Mouse (Mus musculus): ENCODE measurements at regions not wholly inside any gene's neighbourhood (a gene's known extent, or its start where the extent isn't known, plus 50 kb on each side); places are given as distances from the start of the nearest gene placed in this dataset.

GRCm38 (mm10) chr8:53338006-53338405 is 173.5 kb upstream of the Aga start:
- H3K9ac ChIP-seq (ENCODE audit: low read depth, low read length) = no peak overlapping the region
- no peak overlapping the region for H3K4me3 ChIP-seq (ENCODE audit: low read length)
- H3K4me2 ChIP-seq (ENCODE audit: low read length) = no peak overlapping the region
- no peaks in the 10 kb centered on the region for H3K27me3 ChIP-seq (replicated peaks; ENCODE audit: control insufficient read depth, insufficient read depth, low read length)
- no peak for ATAC-seq
- WGBS = 93% methylated on average over 2 of the region's 2 CpGs
- H3K27ac ChIP-seq (ENCODE audit: low read depth, low read length) = no peak overlapping the region
- no peaks in the 10 kb centered on the region for H3K4me1 ChIP-seq (ENCODE audit: control insufficient read depth, insufficient read depth, low read depth, low read length)
- H3K9me3 ChIP-seq (ENCODE audit: control insufficient read depth, low read length) = peaks cover 3% of the 10 kb centered on the region; the same call in 1 of the 2 replicates
- H3K36me3 ChIP-seq (ENCODE audit: control insufficient read depth, insufficient read depth, low read length) = no peaks in the 10 kb centered on the region

GRCm38 (mm10) chr8:53368640-53369039 is 142.9 kb upstream of the Aga start:
- H3K4me2 ChIP-seq (ENCODE audit: low read length) = no peak overlapping the region
- H3K9ac ChIP-seq (ENCODE audit: low read depth, low read length) = no peak overlapping the region
- H3K4me1 ChIP-seq (ENCODE audit: control insufficient read depth, insufficient read depth, low read depth, low read length) = no peaks in the 10 kb centered on the region
- no peak overlapping the region for H3K27ac ChIP-seq (ENCODE audit: low read depth, low read length)
- H3K36me3 ChIP-seq (ENCODE audit: control insufficient read depth, insufficient read depth, low read length) = no peaks in the 10 kb centered on the region
- H3K27me3 ChIP-seq (replicated peaks; ENCODE audit: control insufficient read depth, insufficient read depth, low read length) = no peaks in the 10 kb centered on the region
- no peaks in the 10 kb centered on the region for H3K9me3 ChIP-seq (ENCODE audit: control insufficient read depth, low read length)
- WGBS = 61% methylated on average over 2 of the region's 2 CpGs
- no peak overlapping the region for H3K4me3 ChIP-seq (ENCODE audit: low read length)
- ATAC-seq = 0 out of 2 replicates have a peak, but pooled peaks have one; percentile 37

GRCm38 (mm10) chr8:53373401-53373800 is 138.1 kb upstream of the Aga start:
- Histone ChIP-seq H3K27me3 (replicated peaks; ENCODE audit: control insufficient read depth, insufficient read depth, low read length) (no peaks in the 10 kb centered on the region), H3K4me3 (ENCODE audit: low read length) (no peak overlapping the region), H3K4me2 (ENCODE audit: low read length) (no peak overlapping the region), H3K27ac (ENCODE audit: low read depth, low read length) (no peak overlapping the region), H3K4me1 (ENCODE audit: control insufficient read depth, insufficient read depth, low read depth, low read length) (no peaks in the 10 kb centered on the region), H3K9me3 (ENCODE audit: control insufficient read depth, low read length) (no peaks in the 10 kb centered on the region), H3K36me3 (ENCODE audit: control insufficient read depth, insufficient read depth, low read length) (no peaks in the 10 kb centered on the region), H3K9ac (ENCODE audit: low read depth, low read length) (no peak overlapping the region)
- no peak for ATAC-seq
- WGBS = 61% methylated on average over 5 of the region's 5 CpGs

GRCm38 (mm10) chr8:53412101-53412500 is 99.4 kb upstream of the Aga start:
- no peak for ATAC-seq
- H3K9me3 ChIP-seq (ENCODE audit: control insufficient read depth, low read length) = no peaks in the 10 kb centered on the region
- no peaks in the 10 kb centered on the region for H3K4me1 ChIP-seq (ENCODE audit: control insufficient read depth, insufficient read depth, low read depth, low read length)
- H3K4me3 ChIP-seq (ENCODE audit: low read length) = no peak overlapping the region
- no peak overlapping the region for H3K27ac ChIP-seq (ENCODE audit: low read depth, low read length)
- H3K4me2 ChIP-seq (ENCODE audit: low read length) = no peak overlapping the region
- H3K9ac ChIP-seq (ENCODE audit: low read depth, low read length) = no peak overlapping the region
- no peaks in the 10 kb centered on the region for H3K36me3 ChIP-seq (ENCODE audit: control insufficient read depth, insufficient read depth, low read length)
- WGBS = 64% methylated on average over 3 of the region's 3 CpGs
- H3K27me3 ChIP-seq (replicated peaks; ENCODE audit: control insufficient read depth, insufficient read depth, low read length) = no peaks in the 10 kb centered on the region

- ATAC-seq = no peak
- H3K36me3 ChIP-seq (ENCODE audit: control insufficient read depth, insufficient read depth, low read length) = no peaks in the 10 kb centered on the region
- H3K27ac ChIP-seq (ENCODE audit: low read depth, low read length) = no peak overlapping the region
- no peaks in the 10 kb centered on the region for H3K4me1 ChIP-seq (ENCODE audit: control insufficient read depth, insufficient read depth, low read depth, low read length)
- H3K27me3 ChIP-seq (replicated peaks; ENCODE audit: control insufficient read depth, insufficient read depth, low read length) = no peaks in the 10 kb centered on the region
- H3K9me3 ChIP-seq (ENCODE audit: control insufficient read depth, low read length) = no peaks in the 10 kb centered on the region
- H3K4me2 ChIP-seq (ENCODE audit: low read length) = no peak overlapping the region
- no peak overlapping the region for H3K9ac ChIP-seq (ENCODE audit: low read depth, low read length)
- H3K4me3 ChIP-seq (ENCODE audit: low read length) = no peak overlapping the region
Observed at GRCm38 (mm10) chr8:53434184-53434583, 77.3 kb upstream of the Aga start.

- no peaks in the 10 kb centered on the region for H3K9me3 ChIP-seq (ENCODE audit: control insufficient read depth, low read length)
- H3K4me2 ChIP-seq (ENCODE audit: low read length) = no peak overlapping the region
- no peaks in the 10 kb centered on the region for H3K36me3 ChIP-seq (ENCODE audit: control insufficient read depth, insufficient read depth, low read length)
- no peak overlapping the region for H3K27ac ChIP-seq (ENCODE audit: low read depth, low read length)
- no peak overlapping the region for H3K4me3 ChIP-seq (ENCODE audit: low read length)
- H3K4me1 ChIP-seq (ENCODE audit: control insufficient read depth, insufficient read depth, low read depth, low read length) = no peaks in the 10 kb centered on the region
- no peaks in the 10 kb centered on the region for H3K27me3 ChIP-seq (replicated peaks; ENCODE audit: control insufficient read depth, insufficient read depth, low read length)
- WGBS = 91% methylated on average over 4 of the region's 4 CpGs
- H3K9ac ChIP-seq (ENCODE audit: low read depth, low read length) = no peak overlapping the region
- no peak for ATAC-seq
Observed at GRCm38 (mm10) chr8:53435721-53436120, 75.8 kb upstream of the Aga start.

GRCm38 (mm10) chr8:53446748-53447355 is 64.7 kb upstream of the Aga start:
- no peak overlapping the region for H3K27ac ChIP-seq (ENCODE audit: low read depth, low read length)
- H3K27me3 ChIP-seq (replicated peaks; ENCODE audit: control insufficient read depth, insufficient read depth, low read length) = no peaks in the 10 kb centered on the region
- no peak overlapping the region for H3K4me2 ChIP-seq (ENCODE audit: low read length)
- no peaks in the 10 kb centered on the region for H3K9me3 ChIP-seq (ENCODE audit: control insufficient read depth, low read length)
- no peaks in the 10 kb centered on the region for H3K4me1 ChIP-seq (ENCODE audit: control insufficient read depth, insufficient read depth, low read depth, low read length)
- no peak overlapping the region for H3K9ac ChIP-seq (ENCODE audit: low read depth, low read length)
- no peaks in the 10 kb centered on the region for H3K36me3 ChIP-seq (ENCODE audit: control insufficient read depth, insufficient read depth, low read length)
- no peak overlapping the region for H3K4me3 ChIP-seq (ENCODE audit: low read length)
- 36% methylated on average over 8 of the region's 8 CpGs for WGBS
- no peak for ATAC-seq
